Mouse (Mus musculus) limb, embryonic 11.5 days (tissue): Measurements from ENCODE around the gene Osbp2. TPM values are rescaled to one million over a fixed set of nuclear protein-coding genes. Genes with fewer than 3 reads are reported as not detected.

Experiments used
- ATAC-seq: fragments of 200-750 bp; cut with Nextera tagmentation; 2 replicates; pipeline ENCODE4 v1.8.0; 2017; ENCODE audit warnings: low read depth; ENCODE audit not compliant: insufficient number of reproducible peaks, low FRiP score, low TSS enrichment
- DNase-seq: peaks from one replicate; pipeline ENCODE4 v3.0.0-alpha.2; 2015; ENCODE audit warnings: low spot score
- H3K27ac ChIP-seq: fragments of 300-500 bp; sonication (generic); replicated peaks from 2 replicates; pipeline ENCODE4 v1.5.1; 2014; ENCODE audit warnings: low read depth, mild to moderate bottlenecking, low read length
- H3K27me3 ChIP-seq: fragments of 300-500 bp; sonication (generic); 2 replicates; pipeline ENCODE4 v1.6.1; 2014; ENCODE audit warnings: mild to moderate bottlenecking, low read length, mixed read lengths; ENCODE audit not compliant: control insufficient read depth, insufficient read depth
- H3K36me3 ChIP-seq: fragments of 300-500 bp; sonication (generic); 2 replicates; pipeline ENCODE4 v1.6.1; 2014; ENCODE audit warnings: mild to moderate bottlenecking, low read length, moderate library complexity, mixed read lengths; ENCODE audit not compliant: control insufficient read depth, insufficient read depth
- H3K4me1 ChIP-seq: fragments of 300-500 bp; sonication (generic); 2 replicates; pipeline ENCODE4 v1.6.1; 2014; ENCODE audit warnings: low read length, mixed read lengths; ENCODE audit not compliant: control insufficient read depth, insufficient read depth
- H3K4me2 ChIP-seq: fragments of 300-500 bp; sonication (generic); 2 replicates; pipeline ENCODE4 v1.6.1; 2014; ENCODE audit warnings: low read depth, mild to moderate bottlenecking, moderate library complexity; ENCODE audit not compliant: severe bottlenecking
- H3K4me3 ChIP-seq: fragments of 300-500 bp; sonication (generic); 2 replicates; pipeline ENCODE4 v1.5.1; 2014; ENCODE audit warnings: low read depth, low read length
- H3K9ac ChIP-seq: fragments of 300-500 bp; sonication (generic); 2 replicates; pipeline ENCODE4 v1.6.1; 2014; ENCODE audit warnings: mild to moderate bottlenecking, low read length
- H3K9me3 ChIP-seq: fragments of 300-500 bp; sonication (generic); 2 replicates; pipeline ENCODE4 v1.6.1; 2016; ENCODE audit warnings: low read length; ENCODE audit not compliant: control insufficient read depth
- WGBS: fragments of 180-500 bp; shearing (Covaris S2); extraction: QIAGEN DNeasy Blood & Tissue Kit; methylation state at CpG from one replicate; pipeline ENCODE4 v1.1.7; 2014; 5-methylcytosine and 5-hydroxymethylcytosine counted together
- polyA plus RNA-seq: library from polyadenylated mRNA; unstranded; fragments of >200 nt; fragmentation: Nextera tagmentation; extraction: Ambion mirVana; gene quantifications from 2 replicates; pipeline ENCODE4 v1.2.1, GENCODE M21; 2014

The Osbp2 gene
- polyA plus RNA-seq, 1 experiment from 2014 or later = 0.69 TPM

- no peaks in the 10 kb centered on the region for H3K4me1 ChIP-seq
- ATAC-seq = no peak
- H3K27me3 ChIP-seq = no peaks in the 10 kb centered on the region
- H3K9ac ChIP-seq = no peak overlapping the region
- no peak overlapping the region for H3K4me3 ChIP-seq
- no peaks in the 10 kb centered on the region for H3K9me3 ChIP-seq
- H3K27ac ChIP-seq = no peak overlapping the region
- H3K4me2 ChIP-seq = no peak overlapping the region
- 73% methylated on average over 7 of the region's 7 CpGs for WGBS
- H3K36me3 ChIP-seq = no peaks in the 10 kb centered on the region
- no peak for DNase-seq
Observed at GRCm38 (mm10) chr11:3754685-3755084, 109.0 kb downstream of the Osbp2 start.

- Histone ChIP-seq H3K9ac (no peak overlapping the region), H3K36me3 (no peaks in the 10 kb centered on the region), H3K4me3 (no peak overlapping the region), H3K27ac (no peak overlapping the region), H3K4me1 (no peaks in the 10 kb centered on the region), H3K27me3 (no peaks in the 10 kb centered on the region), H3K4me2 (no peak overlapping the region), H3K9me3 (no peaks in the 10 kb centered on the region)
- DNase-seq (no peak), ATAC-seq (no peak)
- 60% methylated on average over 9 of the region's 9 CpGs for WGBS
Observed at GRCm38 (mm10) chr11:3753897-3754296, 109.8 kb downstream of the Osbp2 start.

- 70% methylated on average over 3 of the region's 3 CpGs for WGBS
- ATAC-seq (no peak), DNase-seq (no peak)
- Histone ChIP-seq H3K9ac (no peak overlapping the region), H3K4me3 (no peak overlapping the region), H3K4me2 (no peak overlapping the region), H3K27me3 (no peaks in the 10 kb centered on the region), H3K36me3 (no peaks in the 10 kb centered on the region), H3K9me3 (no peaks in the 10 kb centered on the region), H3K27ac (no peak overlapping the region), H3K4me1 (no peaks in the 10 kb centered on the region)
Observed at GRCm38 (mm10) chr11:3752766-3753165, 110.9 kb downstream of the Osbp2 start.

GRCm38 (mm10) chr11:3749831-3750230 lies 113.9 kb downstream of the Osbp2 start:
- H3K4me2 ChIP-seq = no peak overlapping the region
- H3K27me3 ChIP-seq = no peaks in the 10 kb centered on the region
- DNase-seq (no peak), ATAC-seq (no peak)
- no peak overlapping the region for H3K27ac ChIP-seq
- H3K4me3 ChIP-seq = no peak overlapping the region
- H3K9ac ChIP-seq = no peak overlapping the region
- H3K9me3 ChIP-seq = no peaks in the 10 kb centered on the region
- WGBS = 20% methylated on average over 7 of the region's 7 CpGs
- no peaks in the 10 kb centered on the region for H3K36me3 ChIP-seq
- no peaks in the 10 kb centered on the region for H3K4me1 ChIP-seq

- ATAC-seq = no peak
- Histone ChIP-seq H3K27ac (no peak overlapping the region), H3K4me1 (no peaks in the 10 kb centered on the region), H3K9ac (no peak overlapping the region), H3K4me2 (no peak overlapping the region), H3K27me3 (no peaks in the 10 kb centered on the region), H3K36me3 (no peaks in the 10 kb centered on the region), H3K4me3 (no peak overlapping the region), H3K9me3 (no peaks in the 10 kb centered on the region)
- no peak for DNase-seq
- 88% methylated on average over 8 of the region's 8 CpGs for WGBS
Observed at GRCm38 (mm10) chr11:3742449-3742848, 121.3 kb downstream of the Osbp2 start.

GRCm38 (mm10) chr11:3741183-3741582 lies 122.5 kb downstream of the Osbp2 start:
- Histone ChIP-seq H3K27ac (no peak overlapping the region), H3K9ac (no peak overlapping the region), H3K27me3 (no peaks in the 10 kb centered on the region), H3K9me3 (no peaks in the 10 kb centered on the region), H3K4me3 (no peak overlapping the region), H3K4me1 (no peaks in the 10 kb centered on the region), H3K4me2 (no peak overlapping the region), H3K36me3 (no peaks in the 10 kb centered on the region)
- DNase-seq = no peak
- ATAC-seq = no peak
- WGBS = 90% methylated on average over 12 of the region's 12 CpGs

GRCm38 (mm10) chr11:3738778-3739177 lies 124.9 kb downstream of the Osbp2 start:
- Histone ChIP-seq H3K4me2 (no peak overlapping the region), H3K27ac (no peak overlapping the region), H3K27me3 (no peaks in the 10 kb centered on the region), H3K4me1 (no peaks in the 10 kb centered on the region), H3K36me3 (no peaks in the 10 kb centered on the region), H3K9me3 (no peaks in the 10 kb centered on the region), H3K4me3 (no peak overlapping the region), H3K9ac (no peak overlapping the region)
- DNase-seq = no peak
- 79% methylated on average over 2 of the region's 2 CpGs for WGBS
- ATAC-seq = no peak

- WGBS = 80% methylated on average over 11 of the region's 11 CpGs
- no peaks in the 10 kb centered on the region for H3K27me3 ChIP-seq
- DNase-seq (no peak), ATAC-seq (no peak)
- no peaks in the 10 kb centered on the region for H3K4me1 ChIP-seq
- H3K4me3 ChIP-seq = no peak overlapping the region
- no peak overlapping the region for H3K9ac ChIP-seq
- no peaks in the 10 kb centered on the region for H3K9me3 ChIP-seq
- no peak overlapping the region for H3K27ac ChIP-seq
- no peak overlapping the region for H3K4me2 ChIP-seq
- no peaks in the 10 kb centered on the region for H3K36me3 ChIP-seq
Observed at GRCm38 (mm10) chr11:3735715-3736114, 128.0 kb downstream of the Osbp2 start.

GRCm38 (mm10) chr11:3733933-3734636 lies 129.6 kb downstream of the Osbp2 start:
- H3K4me3 ChIP-seq = no peak overlapping the region
- H3K4me2 ChIP-seq = no peak overlapping the region
- no peak overlapping the region for H3K9ac ChIP-seq
- H3K9me3 ChIP-seq = no peaks in the 10 kb centered on the region
- H3K27ac ChIP-seq = no peak overlapping the region
- no peaks in the 10 kb centered on the region for H3K36me3 ChIP-seq
- H3K27me3 ChIP-seq = no peaks in the 10 kb centered on the region
- WGBS = 82% methylated on average over 14 of the region's 14 CpGs
- no peak for DNase-seq
- ATAC-seq = no peak
- no peaks in the 10 kb centered on the region for H3K4me1 ChIP-seq
